Mouse (Mus musculus) CH12.LX (cell line): ENCODE measurements around the gene B3gnt2. TPM values are rescaled to one million over a fixed set of nuclear protein-coding genes. Genes with fewer than 3 reads are reported as not detected.
A peak's percentile ranks its signal among the peaks of the same experiment; 100 is the strongest.

Experiments used
- DNase-seq: peaks from one replicate; pipeline ENCODE4 v3.0.0-alpha.2; 2013; ENCODE audit errors: extremely low read depth
- H3K27ac ChIP-seq: 2 replicates; pipeline ENCODE4 v1.5.1; 2012; ENCODE audit warnings: low read depth, mild to moderate bottlenecking, control low read depth, moderate library complexity; ENCODE audit not compliant: insufficient read depth
- H3K27me3 ChIP-seq: replicated peaks from 2 replicates; pipeline ENCODE3; 2012; ENCODE audit warnings: inconsistent platforms
- H3K36me3 ChIP-seq, 2 experiments: replicated peaks in 1 of 2; 2 replicates each; pipeline versions ENCODE3 to v1.6.1; 2012; ENCODE audit warnings: inconsistent platforms in 1 of 2, low read length in 1 of 2, mild to moderate bottlenecking in 1 of 2, mixed read lengths in 1 of 2, moderate library complexity in 1 of 2; ENCODE audit not compliant: control insufficient read depth in 1 of 2, insufficient read depth in 1 of 2
- H3K4me1 ChIP-seq, 2 experiments: 2 replicates each; pipeline ENCODE4 v1.6.1; 2012; ENCODE audit warnings: inconsistent platforms in 1 of 2, moderate library complexity in 1 of 2; ENCODE audit not compliant: insufficient read depth in 2 of 2, control insufficient read depth in 1 of 2
- H3K4me2 ChIP-seq: 2 replicates; pipeline ENCODE4 v1.6.1; 2012; ENCODE audit warnings: low read depth, mild to moderate bottlenecking, control low read depth; ENCODE audit not compliant: poor library complexity, insufficient read depth, severe bottlenecking
- H3K4me3 ChIP-seq, 3 experiments: fragments of 150-350 bp in 1 of 3; sonication (generic) in 1 of 3; replicated peaks in 1 of 3; 2 replicates each; pipeline versions ENCODE3 to v1.5.1; 2011 to 2012; ENCODE audit warnings: low read depth in 2 of 3, low read length in 2 of 3, mild to moderate bottlenecking in 2 of 3, moderate library complexity in 2 of 3, control low read depth in 1 of 3, improper control_type of control experiment in 1 of 3, inconsistent platforms in 1 of 3, mixed read lengths in 1 of 3; ENCODE audit not compliant: poor library complexity in 1 of 3
- H3K79me2 ChIP-seq: replicated peaks from 2 replicates; pipeline ENCODE4 v1.6.1; 2012; ENCODE audit warnings: mild to moderate bottlenecking, moderate library complexity; ENCODE audit not compliant: control insufficient read depth, poor library complexity, insufficient read depth, severe bottlenecking; ENCODE audit errors: extremely low read depth
- H3K9ac ChIP-seq: 2 replicates; pipeline ENCODE4 v1.6.1; 2012; ENCODE audit warnings: low read depth, mild to moderate bottlenecking, control low read depth, moderate library complexity; ENCODE audit not compliant: insufficient read depth
- H3K9me3 ChIP-seq: replicated peaks from 2 replicates; pipeline ENCODE3; 2012; ENCODE audit warnings: low read length, inconsistent platforms, mixed read lengths
- BHLHE40 ChIP-seq: IDR thresholded peaks from 2 replicates; pipeline ENCODE4 v1.6.1; 2011; ENCODE audit warnings: mild to moderate bottlenecking, low read depth, low read length, improper control_type of control experiment
- CHD2 ChIP-seq: IDR thresholded peaks from 2 replicates; pipeline ENCODE4 v1.6.1; 2011; ENCODE audit warnings: low read length, improper control_type of control experiment
- CTCF ChIP-seq, 2 experiments: IDR thresholded peaks in 1 of 2; conservative IDR thresholded peaks in 1 of 2; 2 replicates each; pipeline ENCODE4 v1.5.1; 2011 to 2012; ENCODE audit warnings: low read depth in 2 of 2, low read length in 2 of 2, improper control_type of control experiment in 1 of 2, inconsistent platforms in 1 of 2, mild to moderate bottlenecking in 1 of 2, moderate library complexity in 1 of 2
- E2F4 ChIP-seq: IDR thresholded peaks from 2 replicates; pipeline ENCODE4 v1.6.1; 2011; ENCODE audit warnings: low read depth, low read length, improper control_type of control experiment; ENCODE audit not compliant: insufficient replicate concordance
- ELF1 ChIP-seq: IDR thresholded peaks from 2 replicates; pipeline ENCODE4 v1.6.1; 2014; ENCODE audit warnings: low read depth, mild to moderate bottlenecking, inconsistent platforms, low read length, improper control_type of control experiment
- EP300 ChIP-seq: IDR thresholded peaks from 2 replicates; pipeline ENCODE4 v1.6.1; 2011; ENCODE audit warnings: low read length, improper control_type of control experiment
- ETS1 ChIP-seq: conservative IDR thresholded peaks from 2 replicates; pipeline ENCODE4 v1.6.1; 2012; ENCODE audit warnings: low read depth, mild to moderate bottlenecking, inconsistent platforms, low read length, improper control_type of control experiment, moderate library complexity
- GABPA ChIP-seq: IDR thresholded peaks from 2 replicates; pipeline ENCODE4 v1.6.1; 2012; ENCODE audit warnings: low read depth, low read length, improper control_type of control experiment, inconsistent platforms; ENCODE audit not compliant: insufficient replicate concordance
- HCFC1 ChIP-seq: IDR thresholded peaks from 2 replicates; pipeline ENCODE4 v1.6.1; 2012; ENCODE audit warnings: low read depth, mild to moderate bottlenecking, inconsistent platforms, low read length, improper control_type of control experiment
- IRF4 ChIP-seq: IDR thresholded peaks from 2 replicates; pipeline ENCODE4 v1.6.1; 2014; ENCODE audit warnings: low read depth, mild to moderate bottlenecking, inconsistent platforms, low read length, improper control_type of control experiment
- JUN ChIP-seq: IDR thresholded peaks from 2 replicates; pipeline ENCODE4 v1.6.1; 2011; ENCODE audit warnings: low read depth, mild to moderate bottlenecking, low read length, improper control_type of control experiment, moderate library complexity; ENCODE audit not compliant: insufficient read depth
- JUND ChIP-seq: conservative IDR thresholded peaks from 2 replicates; pipeline ENCODE4 v1.6.1; 2011; ENCODE audit warnings: low read depth, low read length, improper control_type of control experiment
- MAFK ChIP-seq: IDR thresholded peaks from 2 replicates; pipeline ENCODE4 v1.6.1; 2011; ENCODE audit warnings: low read length, improper control_type of control experiment; ENCODE audit not compliant: insufficient replicate concordance
- MAX ChIP-seq: IDR thresholded peaks from 2 replicates; pipeline ENCODE4 v1.6.1; 2011; ENCODE audit warnings: low read length, improper control_type of control experiment
- MAZ ChIP-seq: IDR thresholded peaks from 2 replicates; pipeline ENCODE4 v1.6.1; 2012; ENCODE audit warnings: low read depth, mild to moderate bottlenecking, inconsistent platforms, low read length, improper control_type of control experiment, moderate library complexity
- MEF2A ChIP-seq: IDR thresholded peaks from 2 replicates; pipeline ENCODE4 v1.6.1; 2014; ENCODE audit warnings: low read depth, mild to moderate bottlenecking, inconsistent platforms, low read length, improper control_type of control experiment, borderline replicate concordance
- MXI1 ChIP-seq: IDR thresholded peaks from 2 replicates; pipeline ENCODE4 v1.6.1; 2011; ENCODE audit warnings: mild to moderate bottlenecking, low read depth, low read length, improper control_type of control experiment
- MYC ChIP-seq: IDR thresholded peaks from 2 replicates; pipeline ENCODE4 v1.6.1; 2011; ENCODE audit warnings: low read depth, mild to moderate bottlenecking, improper control_type of control experiment, low read length
- NELFE ChIP-seq: IDR thresholded peaks from 2 replicates; pipeline ENCODE4 v1.6.1; 2011; ENCODE audit warnings: low read depth, low read length, improper control_type of control experiment
- PAX5 ChIP-seq: IDR thresholded peaks from 2 replicates; pipeline ENCODE4 v1.6.1; 2012; ENCODE audit warnings: low read length, inconsistent platforms, mixed read lengths
- POLR2A ChIP-seq: IDR thresholded peaks from 2 replicates; pipeline ENCODE4 v1.6.1; 2011; ENCODE audit warnings: low read depth, mild to moderate bottlenecking, improper control_type of control experiment, low read length
- POLR2AphosphoS2 ChIP-seq: IDR thresholded peaks from 2 replicates; pipeline ENCODE4 v1.6.1; 2011; ENCODE audit warnings: low read depth, low read length, improper control_type of control experiment
- RAD21 ChIP-seq: IDR thresholded peaks from 2 replicates; pipeline ENCODE4 v1.6.1; 2011; ENCODE audit warnings: low read depth, mild to moderate bottlenecking, low read length, improper control_type of control experiment, moderate library complexity
- SIN3A ChIP-seq: IDR thresholded peaks from 2 replicates; pipeline ENCODE4 v1.6.1; 2012; ENCODE audit warnings: low read length, improper control_type of control experiment, inconsistent platforms
- SMC3 ChIP-seq: IDR thresholded peaks from 2 replicates; pipeline ENCODE4 v1.6.1; 2011; ENCODE audit warnings: low read depth, low read length, improper control_type of control experiment
- TCF12 ChIP-seq: IDR thresholded peaks from 2 replicates; pipeline ENCODE4 v1.6.1; 2014; ENCODE audit warnings: low read depth, mild to moderate bottlenecking, inconsistent platforms, low read length, improper control_type of control experiment
- UBTF ChIP-seq: IDR thresholded peaks from 2 replicates; pipeline ENCODE4 v1.6.1; 2012; ENCODE audit warnings: low read depth, mild to moderate bottlenecking, inconsistent platforms, low read length, improper control_type of control experiment, moderate library complexity
- USF1 ChIP-seq: IDR thresholded peaks from 2 replicates; pipeline ENCODE4 v1.6.1; 2014; ENCODE audit warnings: low read depth, mild to moderate bottlenecking, inconsistent platforms, low read length, improper control_type of control experiment
- USF2 ChIP-seq: conservative IDR thresholded peaks from 2 replicates; pipeline ENCODE4 v1.6.1; 2011; ENCODE audit warnings: low read depth, low read length, improper control_type of control experiment
- ZC3H11A ChIP-seq: IDR thresholded peaks from 2 replicates; pipeline ENCODE4 v1.6.1; 2012; ENCODE audit warnings: low read depth, mild to moderate bottlenecking, inconsistent platforms, low read length, improper control_type of control experiment
- ZKSCAN1 ChIP-seq: IDR thresholded peaks from 2 replicates; pipeline ENCODE4 v1.6.1; 2012; ENCODE audit warnings: low read depth, inconsistent platforms, low read length, improper control_type of control experiment, borderline replicate concordance
- ZMIZ1 ChIP-seq: IDR thresholded peaks from 2 replicates; pipeline ENCODE4 v1.6.1; 2012; ENCODE audit warnings: low read depth, mild to moderate bottlenecking, inconsistent platforms, low read length, improper control_type of control experiment
- ZNF384 ChIP-seq: IDR thresholded peaks from 2 replicates; pipeline ENCODE4 v1.6.1; 2012; ENCODE audit warnings: low read depth, low read length, improper control_type of control experiment, inconsistent platforms
- dilution Hi-C: fragments of 300-500 bp; cut with MboI; formaldehyde crosslinking; loops from 2 replicates; pipeline ENCODE4 v1.14.3; 2020; ENCODE audit warnings: low sequenced_read_pairs; ENCODE audit not compliant: extremely low pct_unique_long_range_greater_than_20kb, extremely low pct_ligation_motif_present
- in situ Hi-C: fragments of 300-500 bp; cut with MboI; formaldehyde crosslinking; loops from 3 replicates; pipeline ENCODE4 v1.14.3; 2019; ENCODE audit warnings: low sequenced_read_pairs, low pct_ligation_motif_present, low pct_unique_long_range_greater_than_20kb, mixed read lengths
- polyA plus RNA-seq: library from polyadenylated mRNA; unstranded; fragments of >175 nt; gene quantifications from 2 replicates; pipeline ENCODE4 v1.2.1, GENCODE M21; 2012; ENCODE audit warnings: low read depth; ENCODE audit not compliant: insufficient read length
- total RNA-seq, 2 experiments: library from RNA; depleted of rRNA; stranded (reverse); fragments of 300-350 nt in 1 of 2; fragments of >200 nt in 1 of 2; gene quantifications; 2 replicates each; pipeline ENCODE4 v1.2.3; 2012 to 2014

The B3gnt2 gene
- total and polyA plus RNA-seq, 3 experiments: 74.6 to 96.0 (median 75.2) TPM

DNA sequence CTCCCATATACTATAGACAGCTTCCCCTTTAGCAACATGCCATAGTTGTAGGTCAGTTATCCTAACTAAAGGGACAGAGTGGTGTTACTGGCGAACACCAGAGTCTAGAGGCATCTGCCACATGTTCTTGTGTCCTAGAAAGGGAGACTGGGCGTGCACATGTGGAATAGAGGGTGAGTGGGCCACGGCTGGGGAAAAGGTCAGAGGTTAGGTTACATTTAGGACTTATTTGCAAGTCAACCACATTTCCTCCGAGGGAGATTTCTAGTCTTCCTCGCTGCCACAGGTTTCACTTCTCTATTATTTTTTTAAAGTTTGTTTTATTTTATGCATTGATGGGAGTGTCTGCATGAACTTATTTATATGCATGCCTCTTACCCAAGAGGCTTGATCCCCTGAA, 42.4 kb downstream of the B3gnt2 start:
- TF ChIP-seq POLR2AphosphoS2: no peak
- TF ChIP-seq SMC3: peak; percentile 36
- peak; percentile 28; the same call in 1 of the 2 replicates for TF ChIP-seq HCFC1
- 0 out of 2 replicates have a peak, but pooled peaks have one; percentile 12 for TF ChIP-seq JUN
- TF ChIP-seq ZNF384: peak; percentile 93
- peak; percentile 98 for TF ChIP-seq IRF4
- TF ChIP-seq JUND: 0 out of 2 replicates have a peak, but pooled peaks have one; percentile 47
- peak; percentile 78 for TF ChIP-seq MAFK
- peak; percentile 90 for TF ChIP-seq MXI1
- TF ChIP-seq SIN3A: peak; percentile 85; the same call in 1 of the 2 replicates
- TF ChIP-seq CHD2: peak; percentile 88
- peak; percentile 89 for TF ChIP-seq ETS1
- peak; percentile 97 for TF ChIP-seq MYC
- TF ChIP-seq EP300: peak; percentile 97
- TF ChIP-seq USF1: no peak
- TF ChIP-seq TCF12: peak; percentile 83
- no peak for TF ChIP-seq E2F4
- no peak for TF ChIP-seq NELFE
- TF ChIP-seq ELF1: no peak
- 0 out of 2 replicates have a peak, but pooled peaks have one; percentile 52 for TF ChIP-seq MAZ
- peak; percentile 92 for TF ChIP-seq BHLHE40
- TF ChIP-seq MEF2A: peak; percentile 89
- TF ChIP-seq MAX: peak; percentile 96
- no peak overlapping the region for H3K9ac ChIP-seq
- no peaks in the 10 kb centered on the region for H3K79me2 ChIP-seq
- peaks cover 56 to 91% of the 10 kb centered on the region in 2 experiments for H3K4me1 ChIP-seq
- H3K4me2 ChIP-seq: peak overlapping the region; percentile 82
- dilution Hi-C loops: no loop called here
- in situ Hi-C loops: no loop called here
- H3K36me3 ChIP-seq: peaks cover 0 to 7% of the 10 kb centered on the region in 2 experiments
- no peaks in the 10 kb centered on the region for H3K9me3 ChIP-seq
- no peak overlapping the region for H3K4me3 ChIP-seq
- no peaks in the 10 kb centered on the region for H3K27me3 ChIP-seq
- peak overlapping the region; percentile 44 for H3K27ac ChIP-seq
- DNase-seq: peak; percentile 93

- H3K4me1 ChIP-seq: peaks cover 67 to 98% of the 10 kb centered on the region in 2 experiments
- no peaks in the 10 kb centered on the region for H3K9me3 ChIP-seq
- peak overlapping the region; percentile 32; the same call in 1 of the 2 replicates for H3K9ac ChIP-seq
- H3K27me3 ChIP-seq: no peaks in the 10 kb centered on the region
- H3K36me3 ChIP-seq: no peaks in the 10 kb centered on the region
- in situ Hi-C loops: no loop called here
- dilution Hi-C loops: no loop called here
- peak overlapping the region in 1 of 3 experiments; percentile 1 for H3K4me3 ChIP-seq
- DNase-seq: peak; percentile 91
- H3K79me2 ChIP-seq: no peaks in the 10 kb centered on the region
- H3K4me2 ChIP-seq: peak overlapping the region; percentile 68
- peak overlapping the region; percentile 97 for H3K27ac ChIP-seq
- TF ChIP-seq PAX5: no peak
- no peak for TF ChIP-seq ELF1
- TF ChIP-seq ZMIZ1: no peak
- TF ChIP-seq JUN: peak; percentile 67
- 0 out of 2 replicates have a peak, but pooled peaks have one; percentile 9 for TF ChIP-seq SMC3
- TF ChIP-seq ZKSCAN1: no peak
- TF ChIP-seq MAFK: no peak
- peak; percentile 78 for TF ChIP-seq BHLHE40
- peak; percentile 93 for TF ChIP-seq SIN3A
- TF ChIP-seq EP300: peak; percentile 96
- TF ChIP-seq USF2: no peak; the same call in 1 of the 2 replicates
- no peak for TF ChIP-seq CTCF (conservative IDR thresholded peaks at IDR 0.05 in 1 of 2, IDR thresholded peaks at IDR 0.05 in 1 of 2; ENCODE audit: low read depth in 2 of 2, low read length in 2 of 2)
- no peak; the same call in 1 of the 2 replicates for TF ChIP-seq ZNF384
- peak; percentile 91 for TF ChIP-seq MEF2A
- TF ChIP-seq GABPA: no peak
- TF ChIP-seq POLR2AphosphoS2: no peak
- TF ChIP-seq POLR2A: peak; percentile 47
- no peak for TF ChIP-seq ZC3H11A
- peak; percentile 29; the same call in 1 of the 2 replicates for TF ChIP-seq UBTF
- TF ChIP-seq RAD21: no peak; the same call in 1 of the 2 replicates
Measured at GRCm38 (mm10) chr11:22815877-22816276, 44.9 kb downstream of the B3gnt2 start.
